Mouse (Mus musculus) adrenal gland, postnatal 14 days (tissue): Measurements from ENCODE around the gene Med20. TPM values are rescaled to one million over a fixed set of nuclear protein-coding genes. Genes with fewer than 3 reads are reported as not detected.
A peak's percentile ranks its signal among the peaks of the same experiment; 100 is the strongest.
"Not testable (repeated sequence)": the region's sequence is repeated elsewhere in the genome, so short reads cannot be mapped to it uniquely, and the experiment has no call there.

Experiments used
- DNase-seq: peaks from one replicate; pipeline ENCODE4 v3.0.0; 2021; ENCODE audit warnings: mixed read lengths
- total RNA-seq: library from RNA; stranded (reverse); gene quantifications from 2 replicates; pipeline ENCODE4 v1.2.3, GENCODE M21; 2021

Med20 gene
- total RNA-seq, 1 experiment from 2014 or later = 39.3 TPM

- DNase-seq = peak; percentile 27
These were observed 15.1 kb upstream of the Med20 start for GRCm38 (mm10) chr17:47596162-47596838.

- DNase-seq = peak; percentile 21
These were observed 14.6 kb upstream of the Med20 start for GRCm38 (mm10) chr17:47596839-47597164.

DNA sequence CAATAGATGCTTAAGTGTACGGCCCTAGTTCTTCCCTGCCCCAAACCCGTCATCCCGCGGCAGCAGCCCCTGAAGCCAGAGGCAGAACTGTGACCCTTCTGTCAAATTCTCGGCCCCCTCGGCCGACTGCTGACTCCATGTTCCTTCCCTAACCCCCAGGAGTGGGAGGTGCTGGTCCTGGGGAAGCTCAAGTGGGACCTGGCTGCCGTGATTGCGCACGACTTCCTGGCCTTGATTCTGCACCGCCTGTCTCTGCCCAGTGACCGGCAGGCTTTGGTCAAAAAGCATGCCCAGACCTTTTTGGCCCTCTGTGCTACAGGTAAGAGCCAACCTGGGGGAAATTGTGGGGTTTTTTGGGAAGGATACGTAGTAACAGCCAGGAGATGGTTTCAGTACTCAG is 14.1 kb upstream of the Med20 start:
- DNase-seq = peak; percentile 36

- DNase-seq = peak; percentile 72
These were observed 13.4 kb upstream of the Med20 start for GRCm38 (mm10) chr17:47597838-47598579.

GRCm38 (mm10) chr17:47598580-47599304 is 12.6 kb upstream of the Med20 start:
- not testable (repeated sequence) for DNase-seq

GRCm38 (mm10) chr17:47599511-47600297 is 11.7 kb upstream of the Med20 start:
- DNase-seq = no peak

DNA sequence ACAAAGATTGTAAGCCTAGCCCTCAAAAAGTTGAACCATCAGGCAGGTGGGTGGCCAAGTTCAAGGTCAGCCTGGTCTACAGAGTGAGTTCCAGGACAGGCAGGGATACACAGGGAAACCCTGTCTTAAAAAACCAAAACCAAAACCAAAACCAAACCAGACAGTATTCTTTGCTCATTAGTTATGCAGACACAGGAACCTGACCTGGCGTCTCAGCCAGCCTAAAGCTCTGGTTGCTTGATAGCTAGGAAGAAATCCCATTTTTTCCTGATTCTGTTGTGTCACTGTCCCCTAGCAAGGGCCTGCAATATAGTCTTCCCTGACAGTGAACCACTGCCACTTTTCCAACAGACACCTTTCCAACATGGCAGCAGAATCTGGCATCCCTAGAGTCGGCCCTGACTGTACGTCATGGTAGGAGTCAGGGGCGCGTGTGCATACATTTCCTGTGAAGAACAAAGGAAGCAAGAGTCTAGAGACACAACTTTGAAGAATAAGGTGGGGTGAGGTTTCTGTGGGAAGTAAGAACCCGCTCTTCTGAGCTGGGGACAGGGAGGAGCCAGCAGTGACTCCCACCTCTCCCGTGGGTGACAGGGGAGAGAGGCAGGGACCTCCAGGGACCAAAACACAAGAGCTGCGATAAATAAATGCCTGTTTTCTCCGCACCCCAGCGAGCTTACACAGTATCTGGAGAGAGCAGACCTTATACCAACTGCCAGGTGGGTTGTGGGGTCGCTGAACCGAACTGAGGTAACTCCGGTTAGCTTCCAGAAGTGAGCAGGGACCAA is 10.6 kb upstream of the Med20 start:
- DNase-seq = no peak

DNA sequence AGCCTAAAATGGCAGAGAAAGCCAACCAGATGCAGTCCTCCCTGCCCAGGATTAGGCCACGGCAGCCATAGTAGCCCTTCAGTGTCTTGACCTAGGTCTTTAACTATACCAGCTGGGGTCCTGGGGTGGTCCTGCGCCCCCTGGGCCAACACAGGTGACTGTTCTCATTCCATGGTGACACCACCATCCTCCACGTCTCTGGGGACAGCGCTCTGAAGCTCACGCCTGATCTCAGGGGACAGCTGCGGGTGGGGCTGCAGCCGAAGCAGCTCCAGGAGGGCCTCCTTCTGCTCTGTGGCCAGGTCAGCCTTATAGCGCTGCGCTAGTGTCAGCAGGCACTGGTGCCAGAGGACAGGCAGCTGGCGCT is 10.0 kb upstream of the Med20 start:
- no peak for DNase-seq

DNA sequence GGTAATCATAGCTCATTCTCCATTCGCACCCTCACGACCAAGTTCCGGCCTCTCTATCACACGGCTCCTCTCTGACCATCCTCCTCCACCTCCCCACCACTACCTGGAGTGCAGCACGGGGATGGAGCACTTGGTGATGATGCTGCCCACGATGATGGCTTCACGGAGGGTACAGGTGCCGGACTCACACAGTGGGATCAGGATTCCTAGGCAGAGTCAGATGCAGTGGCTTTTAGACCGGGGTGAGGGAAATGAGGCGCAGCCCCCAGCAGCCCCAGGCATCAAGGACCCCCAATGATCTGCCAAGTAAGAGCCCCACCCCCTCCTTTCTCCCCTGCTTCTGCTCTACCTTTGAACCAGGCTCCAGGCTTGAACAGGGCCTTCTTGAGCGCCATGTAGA is 9.1 kb upstream of the Med20 start:
- DNase-seq = no peak

- DNase-seq = peak; percentile 46
These were observed 5.2 kb upstream of the Med20 start for GRCm38 (mm10) chr17:47606220-47606619.

GRCm38 (mm10) chr17:47609182-47609581 is 2.2 kb upstream of the Med20 start:
- DNase-seq = no peak

DNA sequence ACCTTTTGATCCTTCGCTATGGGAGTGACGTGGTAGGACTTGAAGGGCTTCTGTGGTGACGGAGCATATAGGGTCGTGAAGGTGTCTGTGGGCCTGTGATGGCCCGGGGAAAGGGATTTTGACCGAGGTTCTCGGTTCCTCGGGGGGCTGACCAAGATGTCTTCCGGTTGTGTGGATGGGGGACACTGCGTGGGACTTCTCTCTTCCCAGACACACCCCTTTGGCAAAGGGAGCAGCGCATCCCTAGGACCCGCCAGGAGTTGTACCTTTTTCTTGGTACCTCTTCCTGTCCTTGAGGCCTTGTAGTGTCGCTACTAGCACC is 240 bp downstream of the Med20 start:
- no peak for DNase-seq

DNA sequence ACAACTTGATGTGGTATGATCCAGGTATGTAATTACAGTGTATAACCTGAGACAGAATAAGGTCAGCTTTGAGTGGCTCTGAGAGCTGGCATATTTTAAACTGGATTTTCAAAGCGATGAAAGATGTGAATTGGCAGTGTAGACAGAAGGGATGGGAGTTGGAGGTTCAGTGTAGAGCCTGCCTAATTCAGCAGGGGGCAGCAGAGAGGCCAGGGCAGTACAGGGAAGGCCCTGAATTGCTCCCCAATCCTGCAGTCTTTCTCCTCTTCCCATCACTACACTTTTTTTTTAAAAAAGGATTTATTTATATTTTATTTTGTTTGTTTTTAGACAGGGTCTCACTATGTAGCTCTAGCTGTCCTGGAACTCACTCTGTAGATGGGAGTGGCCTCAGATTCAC is 2.6 kb downstream of the Med20 start:
- DNase-seq = peak; percentile 68

DNA sequence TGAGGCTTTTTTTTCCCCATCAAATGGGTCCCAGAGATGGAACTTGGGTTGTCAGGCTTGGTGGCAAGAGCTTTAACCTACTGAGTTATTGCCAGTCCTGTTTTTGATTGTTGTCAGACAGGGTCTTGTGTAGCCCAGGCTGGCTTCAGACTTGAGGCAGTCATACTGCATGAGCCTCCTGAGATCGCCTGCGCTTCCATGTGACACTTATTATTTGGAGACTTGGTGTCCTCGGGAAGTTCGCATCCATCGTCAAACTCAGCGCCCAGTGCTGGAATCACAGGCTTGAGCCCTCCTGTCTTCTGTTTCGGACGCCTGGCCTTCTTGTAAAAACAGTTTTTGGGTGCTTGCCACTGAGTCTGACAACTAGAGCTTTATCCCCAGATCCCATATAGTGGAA is 4.7 kb downstream of the Med20 start:
- DNase-seq = no peak

GRCm38 (mm10) chr17:47616652-47617051 is 5.3 kb downstream of the Med20 start:
- no peak for DNase-seq

GRCm38 (mm10) chr17:47617605-47618307 is 6.4 kb downstream of the Med20 start:
- no peak for DNase-seq

GRCm38 (mm10) chr17:47618556-47619311 is 7.4 kb downstream of the Med20 start:
- no peak for DNase-seq

- no peak for DNase-seq
These were observed 11.7 kb downstream of the Med20 start for GRCm38 (mm10) chr17:47622912-47623554.

DNA sequence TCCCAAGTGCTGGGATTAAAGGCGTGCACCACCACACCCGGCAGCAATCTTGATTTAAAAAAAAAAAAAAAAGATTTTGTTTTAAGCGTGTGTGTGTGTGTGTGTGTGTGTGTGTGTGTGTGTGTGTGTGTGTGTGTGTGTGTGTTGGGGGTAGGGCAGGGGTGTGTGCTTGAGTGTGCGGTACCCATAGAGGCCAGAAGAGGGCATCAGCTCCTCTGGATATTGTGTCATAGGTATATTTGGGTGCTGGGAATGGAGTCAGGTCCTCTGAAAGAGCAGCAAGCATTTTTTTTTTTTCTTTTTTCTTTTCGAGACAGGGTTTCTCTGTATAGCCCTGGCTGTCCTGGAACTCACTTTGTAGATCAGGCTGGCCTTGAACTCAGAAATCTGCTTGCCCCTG is 13.2 kb downstream of the Med20 start:
- not testable (repeated sequence) for DNase-seq

DNA sequence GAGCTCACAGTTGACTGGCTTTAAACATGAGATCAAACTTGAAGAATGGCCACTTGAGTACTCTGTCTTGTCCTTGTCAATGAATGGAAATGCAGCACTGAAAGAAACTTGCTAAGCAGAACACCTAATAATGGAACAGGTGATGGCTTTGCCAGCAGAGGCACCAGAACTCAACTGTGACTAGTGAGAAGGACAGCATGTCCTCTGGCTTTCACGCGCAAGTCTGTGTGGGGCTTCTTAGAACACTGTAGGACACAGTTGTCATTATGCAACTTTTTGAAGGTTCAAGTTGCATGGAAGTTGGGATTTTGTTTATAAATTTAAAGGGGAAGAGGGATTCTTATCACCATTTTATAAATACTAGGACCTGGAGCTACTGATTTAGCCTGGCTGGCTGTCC is 13.7 kb downstream of the Med20 start:
- DNase-seq = no peak
